Mouse (Mus musculus) MEL-GATA-1-ER (cell line): ENCODE results near the gene Rasgrp2.
A peak's percentile ranks its signal among the peaks of the same experiment; 100 is the strongest.

ENCODE experiments used
- DNase-seq: peaks from one replicate; pipeline ENCODE4 v3.0.0-alpha.2; 2012; ENCODE audit warnings: low read depth; ENCODE audit errors: extremely low read depth

The Rasgrp2 gene

DNA sequence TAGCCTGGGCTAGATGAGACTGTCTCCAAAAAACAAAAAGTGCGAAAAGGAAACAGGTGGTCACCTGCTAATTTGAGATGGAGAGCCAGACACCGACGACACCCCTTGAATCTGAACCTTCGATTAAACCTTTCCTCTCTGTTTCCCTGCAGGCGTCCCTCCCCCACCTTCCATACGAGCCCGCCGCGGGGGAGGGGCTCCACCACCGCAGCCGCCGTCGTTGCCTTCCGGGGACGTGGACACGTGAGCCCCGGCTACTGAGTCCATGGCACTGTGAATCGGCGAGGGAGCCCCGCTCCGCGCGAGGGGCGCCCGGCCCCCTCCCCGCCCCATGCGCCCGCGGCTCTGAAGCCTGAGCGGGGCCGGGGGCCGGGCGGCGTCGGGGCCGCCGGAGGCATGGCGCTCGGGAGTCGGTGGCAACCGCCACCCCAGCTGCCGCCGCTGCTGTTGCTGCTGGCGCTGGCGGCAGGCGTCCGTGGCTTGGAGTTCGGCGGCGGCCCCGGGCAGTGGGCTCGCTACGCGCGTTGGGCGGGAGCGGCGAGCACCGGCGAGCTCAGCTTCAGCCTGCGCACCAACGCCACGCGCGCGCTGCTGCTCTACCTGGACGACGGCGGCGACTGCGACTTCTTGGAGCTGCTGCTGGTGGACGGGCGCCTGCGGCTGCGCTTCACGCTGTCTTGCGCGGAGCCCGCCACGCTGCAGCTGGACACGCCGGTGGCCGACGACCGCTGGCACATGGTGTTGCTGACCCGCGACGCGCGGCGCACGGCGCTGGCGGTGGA is 28.7 kb downstream of the Rasgrp2 start:
- no peak for DNase-seq

DNA sequence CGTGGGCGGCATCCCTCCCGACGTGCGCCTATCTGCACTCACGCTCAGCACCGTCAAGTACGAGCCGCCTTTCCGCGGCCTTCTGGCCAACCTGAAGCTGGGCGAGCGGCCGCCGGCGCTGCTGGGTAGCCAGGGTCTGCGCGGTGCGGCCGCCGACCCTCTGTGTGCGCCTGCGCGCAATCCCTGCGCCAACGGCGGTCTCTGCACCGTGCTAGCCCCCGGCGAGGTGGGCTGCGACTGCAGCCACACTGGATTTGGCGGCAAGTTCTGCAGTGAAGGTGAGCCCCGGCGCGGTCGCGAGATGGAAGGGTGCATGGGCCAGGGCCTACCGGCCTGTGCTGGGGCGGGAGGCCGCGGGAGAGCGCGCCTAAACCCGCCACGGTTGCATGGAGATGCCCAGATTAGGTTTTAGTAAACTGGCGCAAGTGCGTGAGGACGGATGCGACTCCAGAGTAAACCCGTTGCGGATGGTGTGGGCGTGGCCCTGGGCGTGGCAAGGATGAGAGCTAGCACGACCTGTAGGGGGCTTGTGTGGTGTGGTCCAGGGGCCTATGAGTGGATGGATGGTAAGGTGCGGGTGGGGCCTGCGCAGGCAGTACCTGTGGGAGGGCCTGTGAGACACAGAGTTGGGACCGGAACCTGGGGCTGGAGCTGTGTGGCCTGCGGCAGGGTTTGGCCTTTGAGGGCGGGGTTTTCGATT is 29.5 kb downstream of the Rasgrp2 start:
- no peak for DNase-seq

DNA sequence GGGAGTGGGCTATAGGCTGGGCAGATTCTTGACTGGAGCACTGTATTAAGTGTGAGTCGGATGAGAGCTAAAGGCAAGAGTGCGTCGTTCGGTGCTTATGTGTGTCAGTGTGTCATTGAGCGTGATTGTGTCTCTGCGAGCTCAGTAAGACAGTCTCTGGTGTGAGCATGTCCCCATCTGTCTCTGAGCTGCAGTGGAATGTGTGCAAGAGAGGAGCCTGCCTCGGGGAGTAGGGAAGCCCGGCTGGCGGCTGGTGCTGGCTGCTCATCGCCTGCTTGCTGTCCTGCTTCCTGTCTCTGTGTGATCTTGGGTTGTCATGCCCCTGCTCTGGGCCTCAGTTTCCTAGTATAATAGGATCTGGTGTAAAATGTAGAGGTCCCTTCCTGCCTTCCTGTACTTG is 43.9 kb downstream of the Rasgrp2 start:
- DNase-seq, result no peak

DNA sequence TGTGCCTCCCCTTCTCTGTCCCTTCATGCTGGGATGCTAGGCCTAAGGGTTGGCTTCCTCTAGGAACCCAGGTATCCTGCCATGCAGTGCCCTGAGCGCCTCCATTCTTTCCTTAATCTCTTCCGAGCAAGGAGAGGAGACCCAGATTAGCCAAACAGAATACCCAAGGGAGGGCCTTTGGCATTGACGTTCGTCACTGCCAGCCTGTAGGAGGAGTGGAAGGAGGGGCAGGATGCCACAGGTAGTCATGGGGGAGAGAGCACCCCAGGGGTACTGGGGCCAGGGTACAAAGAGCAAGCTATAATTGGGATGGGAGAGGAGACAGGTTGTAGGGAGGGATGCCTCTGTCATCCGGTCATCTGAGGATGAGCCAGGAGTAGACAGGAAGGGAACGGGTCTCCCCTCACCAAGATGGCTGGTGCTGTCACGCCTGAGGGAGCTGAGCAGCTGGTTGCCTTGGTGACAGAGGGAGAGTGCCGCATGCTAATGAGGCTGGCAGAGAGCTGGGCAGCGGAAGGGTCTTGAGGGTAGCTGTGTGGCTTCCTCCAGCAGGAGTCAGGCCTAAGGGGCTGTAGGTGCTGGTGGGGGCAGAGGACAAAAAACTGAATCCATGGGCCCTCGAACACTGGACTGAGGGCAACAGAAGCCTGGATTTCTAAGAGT is 46.8 kb downstream of the Rasgrp2 start:
- no peak for DNase-seq

DNA sequence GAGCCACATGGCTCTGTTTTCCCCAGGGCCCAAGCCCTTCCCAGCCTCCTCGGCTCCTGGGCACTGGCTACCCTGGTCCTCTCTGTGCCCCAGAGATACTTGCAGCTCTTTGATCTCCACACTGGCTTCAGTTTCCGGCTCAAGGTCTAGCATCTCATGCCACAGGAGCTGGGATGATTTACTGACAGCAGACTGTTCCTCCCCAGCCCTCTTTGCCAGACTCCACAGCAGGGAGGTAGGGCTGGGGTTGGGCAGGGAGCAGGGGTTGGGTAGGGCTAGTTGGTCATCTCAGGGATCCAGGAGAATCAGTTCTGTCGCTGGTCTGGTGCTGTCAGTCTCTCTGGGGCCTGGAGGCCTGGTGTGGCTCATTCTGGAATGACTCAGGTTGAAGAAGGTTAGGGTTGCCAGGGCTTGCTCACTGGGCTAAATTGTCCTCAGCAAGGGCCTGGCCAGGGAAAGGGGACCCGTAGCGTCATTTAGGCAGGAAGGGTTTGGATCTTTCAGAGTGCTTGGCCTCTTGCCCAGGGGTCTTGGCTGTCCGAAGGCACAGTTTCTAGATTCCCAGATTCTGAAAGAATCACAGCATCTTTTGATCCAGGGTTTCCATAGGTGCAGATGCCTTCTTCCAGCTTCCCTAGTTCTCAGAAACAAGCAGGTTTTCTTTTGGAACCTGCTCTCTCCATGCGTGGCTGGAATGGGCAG is 47.7 kb downstream of the Rasgrp2 start:
- DNase-seq, result no peak

DNA sequence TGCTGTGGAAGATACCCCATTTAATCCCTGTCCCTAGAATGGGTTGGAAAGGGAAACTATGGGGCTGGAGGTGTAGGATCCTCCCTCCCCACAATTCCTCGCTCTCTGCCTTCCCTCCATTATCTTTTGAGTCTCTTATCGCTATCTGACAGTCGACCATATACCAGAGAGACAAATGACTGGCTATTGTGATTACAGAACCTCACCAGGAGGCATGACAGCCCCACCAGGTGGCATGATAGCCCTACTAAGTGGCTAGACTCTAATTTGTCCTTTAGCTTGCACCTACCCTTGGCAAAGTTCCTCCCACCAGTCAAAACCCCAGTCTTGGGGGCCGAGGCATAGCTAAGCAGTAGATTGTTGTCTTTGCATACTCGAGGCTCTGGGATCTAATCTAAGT is 49.6 kb downstream of the Rasgrp2 start:
- peak; percentile 49 for DNase-seq

DNA sequence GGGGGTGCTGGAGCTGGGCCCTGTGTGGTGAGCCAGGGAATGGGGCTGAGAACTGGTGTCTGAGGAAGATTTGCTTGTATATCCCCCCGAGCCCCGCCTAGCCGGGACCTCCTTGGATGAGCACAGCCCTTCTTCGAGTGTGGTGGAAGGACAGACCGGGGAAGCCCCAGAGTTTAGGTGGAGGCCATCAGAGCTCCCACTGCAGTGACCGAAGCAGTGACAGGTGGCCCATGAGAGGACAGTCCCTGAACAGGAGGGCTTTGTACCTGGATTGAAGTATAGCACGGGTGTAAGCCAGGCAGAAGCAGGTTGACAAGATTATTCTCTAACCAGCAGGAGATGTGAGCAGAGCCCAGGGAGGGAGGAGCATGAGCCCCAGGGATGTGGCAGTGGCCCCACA is 50.7 kb downstream of the Rasgrp2 start:
- DNase-seq, result no peak

DNA sequence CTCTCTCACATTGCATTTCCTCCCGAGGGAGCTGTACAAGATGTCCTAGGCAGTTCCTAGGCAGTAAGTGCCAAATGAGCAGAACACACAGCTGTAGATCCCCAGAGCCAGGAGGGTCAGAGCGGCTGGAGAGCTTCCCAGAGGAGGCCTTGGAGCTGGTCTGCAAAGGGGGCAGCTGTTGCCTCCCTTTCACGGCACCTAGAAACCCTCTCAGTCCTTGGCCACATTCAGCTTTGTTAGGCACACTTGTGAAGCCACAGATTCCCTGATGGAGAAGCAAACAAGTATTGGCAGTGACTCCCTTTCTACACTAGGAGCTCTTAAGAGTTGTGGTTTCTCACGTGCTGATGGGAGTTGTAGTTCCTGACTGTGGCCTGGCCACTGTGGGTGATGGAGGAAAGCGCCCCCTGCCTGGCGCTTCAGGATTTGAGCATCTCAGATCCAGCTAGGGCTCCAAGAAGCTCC is 52.9 kb downstream of the Rasgrp2 start:
- peak; percentile 75 for DNase-seq

DNA sequence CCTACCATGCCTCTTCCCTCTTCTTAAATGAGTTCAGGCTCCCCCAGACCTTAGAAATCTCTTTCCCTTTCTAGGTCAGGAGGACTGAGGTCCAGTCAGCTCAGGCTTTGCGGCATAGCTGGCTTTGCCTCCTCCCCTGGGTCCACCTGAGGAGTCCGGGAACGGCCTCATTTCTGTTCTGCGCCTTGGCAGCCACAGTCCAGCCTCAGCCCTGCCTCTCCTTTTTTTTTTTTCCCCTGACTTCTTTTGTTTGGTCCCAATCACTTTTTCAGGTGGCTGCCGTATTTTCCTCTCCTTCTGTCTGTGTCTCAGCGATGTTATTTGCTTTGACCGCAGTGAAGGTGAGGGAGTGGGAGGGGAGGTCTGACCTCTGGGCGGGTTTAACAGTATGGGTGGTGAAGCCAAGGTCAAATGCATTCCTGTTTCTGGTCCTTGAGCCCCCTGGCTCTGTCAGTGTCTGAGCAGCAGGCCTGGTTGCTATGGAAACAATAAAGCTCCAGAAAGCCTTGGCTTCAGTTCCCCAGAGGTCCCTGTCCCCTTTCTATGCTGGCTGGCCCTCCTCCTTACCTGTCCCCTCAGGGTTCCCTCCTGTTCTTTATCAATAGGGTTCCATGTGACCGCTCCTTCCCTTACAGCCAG is 53.7 kb downstream of the Rasgrp2 start:
- DNase-seq, result no peak

DNA sequence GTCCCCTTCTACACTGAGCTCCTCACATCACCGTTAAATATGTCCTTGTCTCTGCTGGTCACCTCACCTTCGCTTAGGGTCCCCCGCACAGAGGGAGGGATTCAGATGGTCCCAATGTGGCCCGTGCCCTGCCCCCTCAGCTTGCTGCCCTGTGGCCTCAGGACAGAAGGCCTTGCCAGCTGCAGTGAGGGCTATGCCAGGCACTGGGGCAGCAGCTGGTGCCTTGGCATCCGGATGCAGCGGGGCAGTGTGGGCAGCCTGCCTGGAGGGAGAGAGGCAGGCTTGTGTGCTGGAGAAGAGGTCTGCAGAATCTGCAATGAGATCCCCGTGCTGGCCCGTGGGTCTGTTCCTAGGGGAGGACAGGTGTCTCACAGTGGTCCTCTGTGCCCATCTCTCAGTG is 54.2 kb downstream of the Rasgrp2 start:
- no peak for DNase-seq

DNA sequence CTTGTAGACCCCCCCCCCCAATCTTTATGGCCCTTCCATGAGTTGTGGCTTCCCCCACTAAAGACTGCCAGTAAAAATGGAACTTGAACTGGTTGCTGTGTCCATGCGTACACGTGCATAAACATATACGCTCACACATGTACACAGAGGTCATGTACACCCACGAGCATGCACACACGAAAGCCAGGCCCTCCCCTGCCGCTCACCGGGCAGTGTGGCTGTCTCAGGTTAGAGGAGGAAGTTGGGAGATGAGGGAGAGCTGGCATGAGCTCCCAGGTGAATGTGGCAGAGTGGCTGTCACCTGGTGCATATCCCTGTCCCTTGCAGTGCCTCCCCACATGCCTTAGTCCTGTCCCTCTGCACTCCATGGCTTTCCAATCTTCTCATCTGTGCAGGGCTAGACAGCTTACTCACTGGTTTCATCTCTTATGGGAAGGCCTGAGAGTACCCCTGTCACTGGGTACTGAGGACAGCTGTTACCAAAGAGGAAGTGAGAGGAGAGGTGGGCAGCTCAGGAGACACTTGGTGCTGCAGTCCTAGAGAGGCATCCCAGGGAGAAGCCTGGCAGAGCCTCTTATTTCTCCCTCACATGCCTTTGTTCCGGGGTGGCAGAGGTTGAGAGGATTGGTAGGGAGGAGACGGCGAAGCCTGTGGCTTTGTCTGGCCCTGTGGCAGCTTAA is 55.0 kb downstream of the Rasgrp2 start:
- DNase-seq, result no peak

DNA sequence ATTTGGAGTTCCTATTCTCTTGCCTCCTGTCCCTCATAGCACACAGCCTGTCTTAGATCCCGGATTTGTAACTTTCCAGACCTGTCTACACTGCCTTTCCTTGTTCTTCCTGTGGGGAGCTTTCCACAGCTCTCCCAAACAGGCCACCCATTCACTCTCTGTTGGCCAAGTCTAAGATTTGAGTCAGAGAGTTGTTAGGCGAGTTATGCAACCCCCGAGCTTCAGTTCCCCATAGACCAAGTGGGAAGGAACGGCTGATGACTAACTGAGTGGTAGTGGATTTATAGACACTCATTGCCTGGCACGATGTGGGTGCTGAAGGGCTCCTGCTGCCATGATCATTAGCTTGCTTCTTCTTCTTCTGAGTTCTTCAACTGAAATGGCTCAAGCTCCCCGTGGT is 60.4 kb downstream of the Rasgrp2 start:
- no peak for DNase-seq

DNA sequence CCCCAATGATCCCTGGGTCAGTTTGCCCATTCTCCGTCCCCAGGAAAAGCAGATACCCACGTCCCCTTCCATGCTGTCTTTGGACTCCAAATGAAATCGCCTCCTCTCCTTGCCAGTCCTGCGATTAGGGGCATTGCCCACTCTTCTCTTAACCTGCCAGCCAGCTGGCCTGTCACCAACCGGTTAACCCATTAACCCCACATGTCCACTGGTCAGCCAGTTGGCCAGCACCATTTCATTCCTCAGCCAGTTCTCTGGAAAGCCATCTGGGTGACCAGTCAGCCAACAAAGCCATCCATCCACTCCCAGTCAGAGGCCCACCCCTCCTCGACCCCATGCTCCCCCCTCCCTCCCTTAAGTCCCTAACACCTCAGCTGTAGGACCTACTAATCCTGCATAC is 63.7 kb downstream of the Rasgrp2 start:
- DNase-seq, result no peak

DNA sequence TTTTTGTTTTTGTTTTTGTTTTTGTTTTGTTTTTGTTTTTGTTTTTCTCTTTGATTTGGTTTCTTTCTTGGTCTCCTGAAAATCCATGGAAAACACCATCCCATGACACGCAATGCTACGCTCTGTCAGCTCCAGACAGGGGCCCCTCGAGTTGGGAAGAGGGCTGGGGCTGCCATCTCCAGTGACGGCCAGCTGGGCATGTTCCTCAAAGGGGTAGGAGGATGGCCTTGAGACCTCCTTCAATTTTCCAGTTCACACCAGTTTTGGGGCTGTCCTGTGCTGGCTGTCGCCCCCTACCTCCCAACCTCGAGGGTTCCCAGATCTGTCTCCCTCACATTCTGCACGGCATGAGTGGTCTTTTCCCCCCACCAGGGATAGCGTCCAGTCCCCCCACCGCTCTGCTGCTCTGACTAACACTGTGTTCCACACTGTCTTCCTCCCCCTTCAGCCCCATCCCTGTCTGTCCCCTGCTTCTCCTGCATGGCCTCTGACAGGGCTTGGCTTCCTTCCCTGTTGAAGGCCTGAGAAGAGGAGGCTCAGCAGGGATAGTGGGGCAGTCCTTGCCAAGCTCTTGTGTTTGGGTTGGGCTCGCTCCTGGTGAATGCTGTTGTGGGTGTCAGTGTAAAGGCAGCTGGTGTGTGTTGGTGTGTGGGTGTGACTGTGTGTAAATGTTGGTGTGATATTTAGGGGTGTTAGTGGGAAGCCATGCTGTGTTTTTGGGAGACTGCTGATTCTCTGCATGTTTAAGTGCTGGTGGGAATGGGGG is 65.3 kb downstream of the Rasgrp2 start:
- no peak for DNase-seq
